Mouse (Mus musculus): ENCODE data around the gene Sipa1l1. TPM values are rescaled to one million over a fixed set of nuclear protein-coding genes. Genes with fewer than 3 reads are reported as not detected.
"Not testable (repeated sequence)": the region's sequence is repeated elsewhere in the genome, so short reads cannot be mapped to it uniquely, and the experiment has no call there.

Sipa1l1 gene
- polyA plus RNA-seq, 1 experiment = 34.0 TPM

DNA sequence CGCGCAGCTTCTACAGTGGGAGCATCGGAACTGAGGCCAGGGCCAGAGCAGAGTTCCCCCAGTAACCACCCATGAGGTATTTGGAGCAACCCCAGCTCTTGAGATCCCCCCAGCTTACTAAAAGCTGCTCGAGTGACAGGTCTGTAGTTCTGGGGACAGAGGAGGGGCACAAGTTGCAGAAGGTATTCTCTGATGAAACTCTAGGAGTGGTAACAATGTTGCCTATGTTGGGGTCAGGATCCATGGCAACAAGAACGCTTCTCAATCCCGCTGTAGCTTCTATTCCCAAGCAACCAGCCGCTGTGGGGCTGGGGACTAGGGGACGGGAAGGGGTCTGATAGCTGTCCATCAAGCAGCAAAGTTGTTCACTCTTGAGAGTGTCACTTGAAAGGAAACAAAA lies 309.1 kb downstream of the Sipa1l1 start:
- no peak for DNase-seq
- Histone ChIP-seq H3K4me1 (ENCODE audit: control insufficient read depth, insufficient read depth, low read length) (peaks cover 2% of the 10 kb centered on the region; the same call in 1 of the 2 replicates), H3K27ac (ENCODE audit: insufficient read depth, low read depth, low read length) (no peak overlapping the region), H3K27me3 (replicated peaks; ENCODE audit: control insufficient read depth, insufficient read depth, low read length) (no peaks in the 10 kb centered on the region), H3K4me3 (ENCODE audit: insufficient read depth, low read depth, low read length) (no peak overlapping the region), H3K36me3 (ENCODE audit: control insufficient read depth, insufficient read depth, low read length) (no peaks in the 10 kb centered on the region)
- TF ChIP-seq CTCF (conservative IDR thresholded peaks at IDR 0.05; ENCODE audit: insufficient read depth, insufficient read length, low read depth, low read length) (no peak), POLR2A (IDR thresholded peaks at IDR 0.05; ENCODE audit: low read depth, low read length) (no peak)
- 47% methylated on average over 8 of the region's 8 CpGs for WGBS

- no peak overlapping the region for H3K27ac ChIP-seq (ENCODE audit: insufficient read depth, low read depth, low read length)
- TF ChIP-seq CTCF (conservative IDR thresholded peaks at IDR 0.05; ENCODE audit: insufficient read depth, insufficient read length, low read depth, low read length) = no peak
- no peak for TF ChIP-seq POLR2A (IDR thresholded peaks at IDR 0.05; ENCODE audit: low read depth, low read length)
- 68% methylated on average over 3 of the region's 3 CpGs for WGBS
- peaks cover 2% of the 10 kb centered on the region; the same call in 1 of the 2 replicates for H3K4me1 ChIP-seq (ENCODE audit: control insufficient read depth, insufficient read depth, low read length)
- no peak overlapping the region for H3K4me3 ChIP-seq (ENCODE audit: insufficient read depth, low read depth, low read length)
- no peak for DNase-seq
- H3K36me3 ChIP-seq (ENCODE audit: control insufficient read depth, insufficient read depth, low read length) = no peaks in the 10 kb centered on the region
- no peaks in the 10 kb centered on the region for H3K27me3 ChIP-seq (replicated peaks; ENCODE audit: control insufficient read depth, insufficient read depth, low read length)
Measured at GRCm38 (mm10) chr12:82479393-82479792, 310.3 kb downstream of the Sipa1l1 start.

DNA sequence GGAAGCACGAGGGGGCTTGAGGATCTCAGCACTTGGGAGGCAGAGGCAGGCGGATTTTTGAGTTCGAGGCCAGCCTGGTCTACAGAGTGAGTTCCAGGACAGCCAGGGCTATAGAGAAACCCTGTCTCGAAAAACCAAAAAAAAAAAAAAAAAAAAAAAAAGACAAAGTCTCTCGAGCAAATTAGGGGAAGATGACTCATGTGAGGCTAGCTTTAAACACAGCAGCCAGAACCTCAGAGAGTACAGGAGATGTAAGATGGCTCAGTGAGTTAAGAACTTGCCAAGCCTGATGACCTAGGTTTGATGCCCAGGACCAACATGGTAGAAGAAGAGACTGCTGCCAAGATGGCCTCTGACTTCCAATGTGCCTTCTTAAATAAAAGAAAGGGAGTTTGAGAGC lies 311.3 kb downstream of the Sipa1l1 start:
- H3K36me3 ChIP-seq (ENCODE audit: control insufficient read depth, insufficient read depth, low read length); H3K4me1 ChIP-seq (ENCODE audit: control insufficient read depth, insufficient read depth, low read length); H3K27ac ChIP-seq (ENCODE audit: insufficient read depth, low read depth, low read length); H3K27me3 ChIP-seq (replicated peaks; ENCODE audit: control insufficient read depth, insufficient read depth, low read length); DNase-seq; H3K4me3 ChIP-seq (ENCODE audit: insufficient read depth, low read depth, low read length): not testable (repeated sequence)
- 81% methylated on average over 5 of the region's 5 CpGs for WGBS

DNA sequence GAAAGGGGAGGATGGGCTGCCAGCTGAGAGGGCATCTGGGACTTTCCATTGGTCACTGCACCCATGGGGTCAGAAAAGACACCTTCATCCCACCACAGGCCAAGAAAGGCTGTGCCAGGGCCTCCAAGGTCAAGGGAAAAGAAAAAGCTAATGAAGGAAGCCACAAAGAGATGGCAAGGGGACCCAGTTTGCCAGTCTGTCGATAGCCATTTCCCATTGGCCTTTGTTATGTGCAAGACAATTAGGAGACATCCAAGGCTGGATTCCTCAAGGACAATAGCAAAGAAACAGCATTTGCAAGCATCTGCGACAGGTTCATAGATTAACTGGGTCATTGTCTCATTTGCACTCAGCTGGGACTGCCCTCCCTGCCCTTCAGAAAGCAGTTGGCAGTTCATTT lies 316.3 kb downstream of the Sipa1l1 start:
- Histone ChIP-seq H3K27ac (ENCODE audit: insufficient read depth, low read depth, low read length) (no peak overlapping the region), H3K4me3 (ENCODE audit: insufficient read depth, low read depth, low read length) (no peak overlapping the region), H3K4me1 (ENCODE audit: control insufficient read depth, insufficient read depth, low read length) (no peaks in the 10 kb centered on the region), H3K36me3 (ENCODE audit: control insufficient read depth, insufficient read depth, low read length) (no peaks in the 10 kb centered on the region), H3K27me3 (replicated peaks; ENCODE audit: control insufficient read depth, insufficient read depth, low read length) (no peaks in the 10 kb centered on the region)
- TF ChIP-seq POLR2A (IDR thresholded peaks at IDR 0.05; ENCODE audit: low read depth, low read length) (no peak), CTCF (conservative IDR thresholded peaks at IDR 0.05; ENCODE audit: insufficient read depth, insufficient read length, low read depth, low read length) (no peak)
- WGBS = 55% methylated on average over 2 of the region's 2 CpGs
- no peak for DNase-seq

DNA sequence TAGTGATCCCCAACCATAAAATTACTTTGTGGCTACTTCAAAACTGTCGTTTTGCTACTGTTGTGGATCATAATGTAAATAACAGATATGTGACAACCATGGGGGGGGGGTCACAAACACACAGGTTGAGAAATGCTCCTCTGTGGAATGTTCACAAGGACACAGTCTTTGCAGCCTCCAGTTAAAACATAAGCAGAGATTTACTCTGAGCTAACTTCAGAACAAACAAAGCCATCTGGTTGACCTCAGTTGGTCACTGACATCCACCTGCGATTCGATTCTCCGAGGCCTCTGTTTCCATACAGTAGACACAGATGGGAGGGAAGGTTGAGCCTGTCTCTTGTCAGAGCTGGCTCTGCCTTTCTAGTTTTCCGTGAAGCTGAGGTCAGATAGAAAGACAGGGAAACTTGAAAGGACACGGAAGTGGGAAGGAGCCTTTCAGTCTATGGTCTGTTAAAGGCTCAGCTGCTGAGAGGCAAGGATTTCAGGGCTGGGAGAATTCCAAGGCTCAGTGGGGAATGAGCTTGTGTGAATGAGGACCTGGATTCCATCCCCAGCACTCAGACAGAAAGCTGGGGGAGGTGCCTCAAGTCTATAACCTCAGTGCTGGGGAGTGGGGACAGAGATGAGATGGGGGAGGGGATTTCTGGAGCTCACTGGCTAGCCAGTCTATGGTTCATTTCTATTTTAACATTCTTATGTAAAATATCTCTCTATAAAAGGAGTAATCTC lies 317.9 kb downstream of the Sipa1l1 start:
- TF ChIP-seq POLR2A (IDR thresholded peaks at IDR 0.05; ENCODE audit: low read depth, low read length) = no peak
- TF ChIP-seq CTCF (conservative IDR thresholded peaks at IDR 0.05; ENCODE audit: insufficient read depth, insufficient read length, low read depth, low read length) = no peak
- Histone ChIP-seq H3K4me1 (ENCODE audit: control insufficient read depth, insufficient read depth, low read length) (no peaks in the 10 kb centered on the region), H3K4me3 (ENCODE audit: insufficient read depth, low read depth, low read length) (no peak overlapping the region), H3K27me3 (replicated peaks; ENCODE audit: control insufficient read depth, insufficient read depth, low read length) (no peaks in the 10 kb centered on the region), H3K27ac (ENCODE audit: insufficient read depth, low read depth, low read length) (no peak overlapping the region), H3K36me3 (ENCODE audit: control insufficient read depth, insufficient read depth, low read length) (no peaks in the 10 kb centered on the region)
- WGBS = 59% methylated on average over 6 of the region's 6 CpGs
- DNase-seq = no peak

DNA sequence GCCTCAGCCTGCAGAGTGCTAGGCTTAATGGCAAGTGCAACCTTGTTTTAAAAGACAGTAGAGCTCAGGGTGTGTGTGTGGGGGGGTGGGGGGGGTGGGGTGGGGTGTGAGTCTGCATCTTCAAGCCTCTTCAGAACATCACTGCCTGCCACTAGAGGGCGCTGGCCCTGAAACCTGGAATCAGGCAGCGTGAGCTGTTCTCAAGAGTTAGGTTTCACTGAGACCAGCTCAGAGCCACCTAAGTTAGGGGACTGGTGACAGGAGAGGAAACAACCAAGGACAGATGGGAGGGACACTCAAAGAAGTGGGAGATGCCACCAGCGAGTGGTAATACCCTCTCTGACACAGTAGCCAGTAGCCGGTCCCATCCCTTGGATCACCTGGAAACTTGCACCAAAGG lies 320.0 kb downstream of the Sipa1l1 start:
- no peaks in the 10 kb centered on the region for H3K36me3 ChIP-seq (ENCODE audit: control insufficient read depth, insufficient read depth, low read length)
- no peak overlapping the region for H3K27ac ChIP-seq (ENCODE audit: insufficient read depth, low read depth, low read length)
- 36% methylated on average over 4 of the region's 4 CpGs for WGBS
- no peaks in the 10 kb centered on the region for H3K27me3 ChIP-seq (replicated peaks; ENCODE audit: control insufficient read depth, insufficient read depth, low read length)
- no peak for TF ChIP-seq POLR2A (IDR thresholded peaks at IDR 0.05; ENCODE audit: low read depth, low read length)
- peak; percentile 55 for TF ChIP-seq CTCF (conservative IDR thresholded peaks at IDR 0.05; ENCODE audit: insufficient read depth, insufficient read length, low read depth, low read length)
- DNase-seq = peak; percentile 34
- no peaks in the 10 kb centered on the region for H3K4me1 ChIP-seq (ENCODE audit: control insufficient read depth, insufficient read depth, low read length)
- no peak overlapping the region for H3K4me3 ChIP-seq (ENCODE audit: insufficient read depth, low read depth, low read length)

DNA sequence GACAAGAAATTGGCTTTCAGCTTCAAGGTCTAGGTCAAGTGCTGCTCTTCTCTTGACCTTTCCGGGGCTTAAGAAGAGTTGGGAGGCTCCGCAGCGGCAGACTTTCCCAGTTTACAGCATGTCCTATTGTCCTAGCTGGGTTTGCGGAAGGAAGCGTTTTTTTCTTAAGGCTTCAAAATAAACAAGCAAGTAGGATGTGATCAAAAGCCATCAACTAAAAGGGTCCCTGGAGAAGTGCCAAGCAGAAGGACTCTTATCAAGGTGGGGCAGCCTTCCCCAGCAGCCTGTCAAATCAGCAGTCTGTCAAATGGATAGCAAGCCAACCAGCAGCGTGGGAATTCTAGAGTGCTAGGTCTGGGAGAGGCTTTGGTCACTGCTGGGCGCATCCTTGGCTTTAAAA lies 320.5 kb downstream of the Sipa1l1 start:
- WGBS = 66% methylated on average over 7 of the region's 7 CpGs
- DNase-seq = peak; percentile 80
- no peak overlapping the region for H3K27ac ChIP-seq (ENCODE audit: insufficient read depth, low read depth, low read length)
- no peaks in the 10 kb centered on the region for H3K4me1 ChIP-seq (ENCODE audit: control insufficient read depth, insufficient read depth, low read length)
- H3K4me3 ChIP-seq (ENCODE audit: insufficient read depth, low read depth, low read length) = no peak overlapping the region
- no peak for TF ChIP-seq CTCF (conservative IDR thresholded peaks at IDR 0.05; ENCODE audit: insufficient read depth, insufficient read length, low read depth, low read length)
- no peak for TF ChIP-seq POLR2A (IDR thresholded peaks at IDR 0.05; ENCODE audit: low read depth, low read length)
- H3K36me3 ChIP-seq (ENCODE audit: control insufficient read depth, insufficient read depth, low read length) = no peaks in the 10 kb centered on the region
- no peaks in the 10 kb centered on the region for H3K27me3 ChIP-seq (replicated peaks; ENCODE audit: control insufficient read depth, insufficient read depth, low read length)

Measured in kidney, adult 2 months (tissue).